Mouse (Mus musculus): ENCODE results near the gene Tgfb1i1. TPM values are rescaled to one million over a fixed set of nuclear protein-coding genes. Genes with fewer than 3 reads are reported as not detected.

Gene Tgfb1i1
- total and polyA plus RNA-seq, 3 experiments: 0.36 TPM; not detected in 2

GRCm38 (mm10) chr7:128304907-128305306 is 58.3 kb downstream of the Tgfb1i1 start:
- dilution Hi-C loops (cut with MboI; ENCODE audit: extremely low pct_ligation_motif_present, extremely low pct_unique_long_range_greater_than_20kb, low sequenced_read_pairs): no loop called here
- peaks cover 37% of the 10 kb centered on the region for H3K27me3 ChIP-seq (replicated peaks)
- H3K4me3 ChIP-seq (replicated peaks in 1 of 3; ENCODE audit: low read depth in 2 of 3, low read length in 2 of 3, poor library complexity in 1 of 3): no peak overlapping the region
- no peaks in the 10 kb centered on the region for H3K36me3 ChIP-seq (replicated peaks in 1 of 2; ENCODE audit: control insufficient read depth in 1 of 2, insufficient read depth in 1 of 2, low read length in 1 of 2)
- no peaks in the 10 kb centered on the region for H3K79me2 ChIP-seq (replicated peaks; ENCODE audit: control insufficient read depth, extremely low read depth, insufficient read depth, poor library complexity, severe bottlenecking)
- no peak overlapping the region for H3K27ac ChIP-seq (ENCODE audit: insufficient read depth, low read depth)
- no peak overlapping the region for H3K4me2 ChIP-seq (ENCODE audit: insufficient read depth, low read depth, poor library complexity, severe bottlenecking)
- H3K9ac ChIP-seq (ENCODE audit: insufficient read depth, low read depth): no peak overlapping the region
- H3K4me1 ChIP-seq (ENCODE audit: control insufficient read depth in 1 of 2, insufficient read depth in 2 of 2): no peaks in the 10 kb centered on the region
- no peaks in the 10 kb centered on the region for H3K9me3 ChIP-seq (replicated peaks; ENCODE audit: low read length)
- in situ Hi-C loops (cut with MboI; ENCODE audit: low pct_ligation_motif_present, low pct_unique_long_range_greater_than_20kb, low sequenced_read_pairs): no loop called here
- DNase-seq (ENCODE audit: extremely low read depth): no peak
- no peak for TF ChIP-seq TCF12 (IDR thresholded peaks at IDR 0.05; ENCODE audit: low read depth, low read length)
- TF ChIP-seq PAX5 (IDR thresholded peaks at IDR 0.05; ENCODE audit: low read length): no peak
- TF ChIP-seq CHD1 (IDR thresholded peaks at IDR 0.05; ENCODE audit: low read depth, low read length): no peak
- no peak for TF ChIP-seq ETS1 (conservative IDR thresholded peaks at IDR 0.05; ENCODE audit: low read depth, low read length)
- TF ChIP-seq MEF2A (IDR thresholded peaks at IDR 0.05; ENCODE audit: borderline replicate concordance, low read depth, low read length): no peak
- TF ChIP-seq SMC3 (IDR thresholded peaks at IDR 0.05; ENCODE audit: low read depth, low read length): peak; percentile 40
- TF ChIP-seq TBP (conservative IDR thresholded peaks at IDR 0.05; ENCODE audit: low read depth, low read length): no peak
- TF ChIP-seq GABPA (IDR thresholded peaks at IDR 0.05; ENCODE audit: insufficient replicate concordance, low read depth, low read length): no peak
- TF ChIP-seq ZNF384 (IDR thresholded peaks at IDR 0.05; ENCODE audit: low read depth, low read length): peak; percentile 77
- no peak for TF ChIP-seq ZKSCAN1 (IDR thresholded peaks at IDR 0.05; ENCODE audit: borderline replicate concordance, low read depth, low read length)
- TF ChIP-seq SIN3A (IDR thresholded peaks at IDR 0.05; ENCODE audit: low read length): no peak
- TF ChIP-seq ELF1 (IDR thresholded peaks at IDR 0.05; ENCODE audit: low read depth, low read length): no peak
- TF ChIP-seq MYC (IDR thresholded peaks at IDR 0.05; ENCODE audit: low read depth, low read length): no peak
- TF ChIP-seq RCOR1 (conservative IDR thresholded peaks at IDR 0.05; ENCODE audit: low read depth, low read length): no peak
- no peak for TF ChIP-seq MAFK (IDR thresholded peaks at IDR 0.05; ENCODE audit: insufficient replicate concordance, low read length)
- peak; percentile 30 for TF ChIP-seq RAD21 (IDR thresholded peaks at IDR 0.05; ENCODE audit: low read depth, low read length)
- TF ChIP-seq MXI1 (IDR thresholded peaks at IDR 0.05; ENCODE audit: low read depth, low read length): no peak
- TF ChIP-seq JUND (conservative IDR thresholded peaks at IDR 0.05; ENCODE audit: low read depth, low read length): no peak
- TF ChIP-seq BHLHE40 (IDR thresholded peaks at IDR 0.05; ENCODE audit: low read depth, low read length): no peak
- peak in 1 of 2 experiments; percentile 45; a peak in 2 of 4 replicates for TF ChIP-seq CTCF (conservative IDR thresholded peaks at IDR 0.05 in 1 of 2, IDR thresholded peaks at IDR 0.05 in 1 of 2; ENCODE audit: low read depth in 2 of 2, low read length in 2 of 2)
- no peak for TF ChIP-seq JUN (IDR thresholded peaks at IDR 0.05; ENCODE audit: insufficient read depth, low read depth, low read length)
- TF ChIP-seq USF1 (IDR thresholded peaks at IDR 0.05; ENCODE audit: low read depth, low read length): no peak
- no peak for TF ChIP-seq MAZ (IDR thresholded peaks at IDR 0.05; ENCODE audit: low read depth, low read length)
- TF ChIP-seq E2F4 (IDR thresholded peaks at IDR 0.05; ENCODE audit: insufficient replicate concordance, low read depth, low read length): no peak

Other genes starting within 250 kb of the Tgfb1i1 start
- gene Trim72, start 242.9 kb upstream of the Tgfb1i1 start, total RNA-seq (2012; rRNA removed): 0.13 TPM in 1 of 2 replicates, not detected in the other
- gene Trim72, start 242.9 kb upstream of the Tgfb1i1 start, total RNA-seq (2014; rRNA removed): not detected in 2 replicates
- gene Trim72, start 242.9 kb upstream of the Tgfb1i1 start, polyA plus RNA-seq (2012; ENCODE audit: insufficient read length, low read depth): not detected in 2 replicates
- gene Itgam, start 184.2 kb upstream of the Tgfb1i1 start, total RNA-seq (2012; rRNA removed): 0.13 TPM in 2 replicates
- 0.48 and 0.50 TPM in 2 replicates for gene Itgam, start 184.2 kb upstream of the Tgfb1i1 start, total RNA-seq (2014; rRNA removed)
- 1.1 TPM in 2 replicates for gene Itgam, start 184.2 kb upstream of the Tgfb1i1 start, polyA plus RNA-seq (2012; ENCODE audit: insufficient read length, low read depth)
- gene Gm49368, start 184.1 kb upstream of the Tgfb1i1 start, total RNA-seq (2012; rRNA removed): not detected in 2 replicates
- gene Gm49368, start 184.1 kb upstream of the Tgfb1i1 start, total RNA-seq (2014; rRNA removed): not detected in 2 replicates
- gene Gm49368, start 184.1 kb upstream of the Tgfb1i1 start, polyA plus RNA-seq (2012; ENCODE audit: insufficient read length, low read depth): not detected in 2 replicates
- 0.17 and 0.21 TPM in 2 replicates for gene Itgax, start 117.3 kb upstream of the Tgfb1i1 start, total RNA-seq (2012; rRNA removed)
- 0.26 and 0.51 TPM in 2 replicates for gene Itgax, start 117.3 kb upstream of the Tgfb1i1 start, total RNA-seq (2014; rRNA removed)
- gene Itgax, start 117.3 kb upstream of the Tgfb1i1 start, polyA plus RNA-seq (2012; ENCODE audit: insufficient read length, low read depth): 0.93 and 0.99 TPM in 2 replicates
- gene Itgad, start 92.4 kb upstream of the Tgfb1i1 start, total RNA-seq (2012; rRNA removed): not detected in 2 replicates
- gene Itgad, start 92.4 kb upstream of the Tgfb1i1 start, total RNA-seq (2014; rRNA removed): not detected in 2 replicates
- not detected in 2 replicates for gene Itgad, start 92.4 kb upstream of the Tgfb1i1 start, polyA plus RNA-seq (2012; ENCODE audit: insufficient read length, low read depth)
- 1.0 and 4.1 TPM in 2 replicates for gene Cox6a2, start 40.4 kb upstream of the Tgfb1i1 start, total RNA-seq (2012; rRNA removed)
- gene Cox6a2, start 40.4 kb upstream of the Tgfb1i1 start, total RNA-seq (2014; rRNA removed): 0.43 and 1.1 TPM in 2 replicates
- 0.70 and 0.98 TPM in 2 replicates for gene Cox6a2, start 40.4 kb upstream of the Tgfb1i1 start, polyA plus RNA-seq (2012; ENCODE audit: insufficient read length, low read depth)
- gene Armc5, start 9.5 kb upstream of the Tgfb1i1 start, total RNA-seq (2012; rRNA removed): 10.7 and 11.6 TPM in 2 replicates
- 5.0 and 6.0 TPM in 2 replicates for gene Armc5, start 9.5 kb upstream of the Tgfb1i1 start, total RNA-seq (2014; rRNA removed)
- 12.2 and 14.4 TPM in 2 replicates for gene Armc5, start 9.5 kb upstream of the Tgfb1i1 start, polyA plus RNA-seq (2012; ENCODE audit: insufficient read length, low read depth)
- 3.2 TPM in 2 replicates for gene 9130023H24Rik, start 8.8 kb upstream of the Tgfb1i1 start, total RNA-seq (2012; rRNA removed)
- gene 9130023H24Rik, start 8.8 kb upstream of the Tgfb1i1 start, total RNA-seq (2014; rRNA removed): 2.1 and 2.2 TPM in 2 replicates
- gene 9130023H24Rik, start 8.8 kb upstream of the Tgfb1i1 start, polyA plus RNA-seq (2012; ENCODE audit: insufficient read length, low read depth): 1.7 and 2.1 TPM in 2 replicates
- gene Slc5a2, start 18.8 kb downstream of the Tgfb1i1 start, total RNA-seq (2012; rRNA removed): 0.21 and 0.25 TPM in 2 replicates
- gene Slc5a2, start 18.8 kb downstream of the Tgfb1i1 start, total RNA-seq (2014; rRNA removed): not detected in 2 replicates
- gene Slc5a2, start 18.8 kb downstream of the Tgfb1i1 start, polyA plus RNA-seq (2012; ENCODE audit: insufficient read length, low read depth): not detected in 2 replicates
- gene BC017158, start 51.4 kb downstream of the Tgfb1i1 start, total RNA-seq (2012; rRNA removed): 6.1 and 8.1 TPM in 2 replicates
- gene BC017158, start 51.4 kb downstream of the Tgfb1i1 start, total RNA-seq (2014; rRNA removed): 4.7 and 4.9 TPM in 2 replicates
- gene BC017158, start 51.4 kb downstream of the Tgfb1i1 start, polyA plus RNA-seq (2012; ENCODE audit: insufficient read length, low read depth): 11.5 and 14.5 TPM in 2 replicates
- 7.4 and 11.7 TPM in 2 replicates for gene Rgs10, start 171.9 kb downstream of the Tgfb1i1 start, total RNA-seq (2012; rRNA removed)
- 4.3 and 6.5 TPM in 2 replicates for gene Rgs10, start 171.9 kb downstream of the Tgfb1i1 start, total RNA-seq (2014; rRNA removed)
- gene Rgs10, start 171.9 kb downstream of the Tgfb1i1 start, polyA plus RNA-seq (2012; ENCODE audit: insufficient read length, low read depth): 5.4 and 8.3 TPM in 2 replicates
- 42.6 and 43.2 TPM in 2 replicates for gene Tial1, start 214.9 kb downstream of the Tgfb1i1 start, total RNA-seq (2012; rRNA removed)
- gene Tial1, start 214.9 kb downstream of the Tgfb1i1 start, total RNA-seq (2014; rRNA removed): 52.9 and 53.4 TPM in 2 replicates
- gene Tial1, start 214.9 kb downstream of the Tgfb1i1 start, polyA plus RNA-seq (2012; ENCODE audit: insufficient read length, low read depth): 83.8 and 101 TPM in 2 replicates

All from CH12.LX (cell line).